Mouse (Mus musculus) thymus, adult 2 months (tissue): ENCODE measurements around the gene Nme9.

Experiments used
- CTCF ChIP-seq: fragments of 200-500 bp; IDR thresholded peaks from 2 replicates; pipeline ENCODE4 v1.5.1; 2012; ENCODE audit warnings: mild to moderate bottlenecking, control low read depth, low read length, moderate library complexity, borderline replicate concordance; ENCODE audit not compliant: control insufficient read depth, poor library complexity, insufficient read depth; ENCODE audit errors: extremely low read depth
- POLR2A ChIP-seq: fragments of 200-500 bp; IDR thresholded peaks from 2 replicates; pipeline ENCODE4 v1.6.1; 2012; ENCODE audit warnings: mild to moderate bottlenecking, low read length, control low read depth, moderate library complexity; ENCODE audit not compliant: control insufficient read depth, poor library complexity, insufficient read depth; ENCODE audit errors: extremely low read depth

GRCm38 (mm10) chr9:99441647-99442433 lies 9.4 kb upstream of the Nme9 start:
- TF ChIP-seq CTCF: no peak
- TF ChIP-seq POLR2A: no peak
